Mouse (Mus musculus) large intestine, adult 2 months (tissue): ENCODE data around the gene Pafah1b2. TPM values are rescaled to one million over a fixed set of nuclear protein-coding genes. Genes with fewer than 3 reads are reported as not detected.

Experiments
- DNase-seq: peaks from one replicate; pipeline ENCODE4 v3.0.0-alpha.2; 2012; ENCODE audit warnings: low read depth, low spot score
- WGBS: fragments of 180-500 bp; shearing (Covaris S2); methylation state at CpG from one replicate; pipeline ENCODE4 v1.1.7; 2018; 5-methylcytosine and 5-hydroxymethylcytosine counted together
- polyA plus RNA-seq: library from polyadenylated mRNA; depleted of rRNA; stranded (reverse); fragments of >200 nt; gene quantifications from 2 replicates; pipeline ENCODE4 v1.2.3, GENCODE M21; 2012

The Pafah1b2 gene
- polyA plus RNA-seq, 1 experiment = 9.9 TPM

DNA sequence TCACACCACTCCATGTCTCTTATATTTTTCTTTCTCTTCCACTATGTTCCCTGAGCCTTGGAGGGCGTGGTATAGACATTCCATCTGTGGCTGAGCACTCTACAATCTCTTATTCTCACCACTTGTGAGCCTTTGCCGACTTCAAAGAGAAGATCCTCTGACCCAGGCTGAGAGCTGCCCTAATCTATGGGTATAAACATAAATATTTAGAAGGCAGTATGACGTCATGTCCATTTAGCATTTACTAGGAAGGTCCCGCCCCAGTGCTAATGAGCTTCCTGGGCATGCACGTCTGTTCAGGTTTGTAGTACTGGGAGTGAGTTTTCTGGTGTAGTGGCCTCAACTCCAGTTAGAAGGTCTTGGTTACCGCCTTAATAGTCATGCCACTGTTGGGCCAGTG lies 17.0 kb upstream of the Pafah1b2 start:
- DNase-seq = no peak
- WGBS = 60% methylated on average over 6 of the region's 6 CpGs

- WGBS = 40% methylated on average over 8 of the region's 8 CpGs
- DNase-seq = no peak
These were observed 15.5 kb upstream of the Pafah1b2 start for GRCm38 (mm10) chr9:46027994-46028393.

DNA sequence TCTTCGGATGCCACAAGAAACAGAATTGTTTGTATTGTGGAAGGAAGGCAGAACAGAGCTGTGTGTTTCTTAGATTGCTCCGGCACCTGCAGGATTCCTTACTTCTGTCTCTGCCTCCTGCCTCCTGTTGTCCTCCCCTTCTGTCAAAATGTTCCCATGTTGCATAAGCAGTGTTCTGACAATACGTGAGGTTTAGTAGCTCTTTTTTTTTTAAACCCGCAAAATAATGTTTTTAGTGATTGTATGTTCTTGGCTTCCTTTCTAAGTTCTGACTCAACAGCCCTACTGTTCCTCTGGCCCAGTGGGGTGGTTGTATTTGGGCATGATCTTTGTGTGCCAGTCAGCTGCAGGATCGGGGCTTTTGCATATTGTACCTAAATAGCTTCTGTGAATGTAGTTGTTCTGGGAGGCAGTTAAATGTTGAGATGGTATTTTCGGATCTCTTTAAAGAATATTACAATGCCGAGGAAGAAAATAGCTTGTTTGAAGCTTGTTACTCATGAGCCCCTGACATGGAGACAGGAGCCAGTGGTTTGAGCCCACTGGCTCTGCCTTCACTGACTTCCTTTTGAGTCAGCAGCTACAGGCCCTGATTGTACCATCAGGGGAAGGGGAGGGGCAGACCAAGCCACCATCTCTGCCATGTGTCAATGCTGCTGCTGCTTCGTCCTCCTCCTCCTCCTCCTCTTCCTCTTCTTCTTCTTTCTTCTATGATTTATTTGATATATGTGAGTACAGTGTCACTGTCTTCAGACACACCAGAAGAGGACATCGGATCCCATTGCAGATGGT lies 13.8 kb upstream of the Pafah1b2 start:
- 81% methylated on average over 9 of the region's 9 CpGs for WGBS
- DNase-seq = no peak

- DNase-seq = no peak
- WGBS = 92% methylated on average over 11 of the region's 11 CpGs
These were observed 11.1 kb upstream of the Pafah1b2 start for GRCm38 (mm10) chr9:46023591-46023990.

GRCm38 (mm10) chr9:46019975-46020374 lies 7.5 kb upstream of the Pafah1b2 start:
- 31% methylated on average over 6 of the region's 6 CpGs for WGBS

DNA sequence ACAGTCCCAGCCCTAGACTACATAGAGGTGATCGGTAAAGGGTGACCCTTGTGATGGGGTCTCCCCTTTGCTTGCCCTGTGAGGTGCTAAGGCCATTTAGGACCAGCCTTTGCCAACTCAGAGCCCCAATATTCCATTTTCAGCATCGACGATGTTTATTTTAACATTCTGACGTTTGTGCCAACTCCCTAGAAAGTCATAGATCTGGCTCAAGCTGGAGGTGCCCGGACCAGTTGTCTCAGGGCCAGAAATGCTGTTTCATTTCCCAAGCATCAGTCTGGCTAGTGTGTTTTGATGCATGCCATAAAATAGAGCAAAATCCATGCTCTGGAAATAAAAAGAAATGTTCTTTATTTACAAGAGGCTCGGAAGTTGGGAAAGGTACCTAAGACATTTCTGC lies 5.8 kb upstream of the Pafah1b2 start:
- WGBS = 37% methylated on average over 6 of the region's 6 CpGs
- no peak for DNase-seq

More at GRCm38 (mm10) chr9:46019975-46020374, 7.5 kb upstream of the Pafah1b2 start:
- DNase-seq = no peak

DNA sequence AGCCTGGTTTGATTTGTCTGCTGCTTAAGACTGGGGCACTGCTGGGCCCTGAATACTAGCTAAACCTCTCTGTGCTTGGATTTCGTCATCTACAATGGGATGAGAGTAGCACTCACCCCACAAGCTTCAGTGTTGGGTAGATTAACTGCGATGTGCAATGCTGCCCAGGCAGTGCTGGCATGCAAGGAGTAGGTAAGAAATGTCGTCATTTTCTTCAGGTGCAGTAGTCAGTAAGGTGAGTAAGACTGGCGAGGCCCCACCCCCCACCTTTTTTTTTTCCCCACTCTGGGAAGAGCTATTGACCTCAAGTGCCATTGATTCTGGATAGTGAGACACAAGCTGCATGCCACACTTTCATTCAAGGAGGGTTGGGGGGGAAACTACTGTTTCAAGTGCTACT lies 3.9 kb upstream of the Pafah1b2 start:
- DNase-seq = no peak
- 74% methylated on average over 4 of the region's 4 CpGs for WGBS

GRCm38 (mm10) chr9:46015831-46016230 lies 3.3 kb upstream of the Pafah1b2 start:
- 14% methylated on average over 9 of the region's 9 CpGs for WGBS
- no peak for DNase-seq

GRCm38 (mm10) chr9:46015081-46015551 lies 2.6 kb upstream of the Pafah1b2 start:
- DNase-seq = no peak
- 10% methylated on average over 8 of the region's 8 CpGs for WGBS

- 1% methylated on average over 10 of the region's 10 CpGs for WGBS
- DNase-seq = no peak
These were observed 1.8 kb upstream of the Pafah1b2 start for GRCm38 (mm10) chr9:46014251-46014681.

DNA sequence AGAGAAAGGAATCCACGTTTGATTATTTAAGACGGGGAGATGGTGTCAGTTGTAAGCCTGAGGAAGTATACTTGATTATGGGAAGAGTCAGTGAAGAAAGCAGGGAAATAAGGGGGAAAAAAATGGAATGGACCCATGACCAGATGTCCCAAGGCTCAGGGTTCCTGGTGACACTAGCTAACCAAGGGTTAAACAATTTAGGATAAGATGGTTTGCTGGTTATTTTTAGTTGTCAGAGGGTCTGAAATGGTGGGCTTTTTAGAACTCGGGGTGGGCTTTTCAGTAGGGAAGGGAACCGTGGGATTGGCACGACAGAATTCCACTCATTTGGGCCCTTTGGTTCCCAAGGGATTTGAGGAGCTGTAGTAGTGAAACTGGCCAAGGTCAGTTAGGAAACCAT lies 1.1 kb upstream of the Pafah1b2 start:
- no peak for DNase-seq
- under 1% methylated on average over 5 of the region's 5 CpGs for WGBS

DNA sequence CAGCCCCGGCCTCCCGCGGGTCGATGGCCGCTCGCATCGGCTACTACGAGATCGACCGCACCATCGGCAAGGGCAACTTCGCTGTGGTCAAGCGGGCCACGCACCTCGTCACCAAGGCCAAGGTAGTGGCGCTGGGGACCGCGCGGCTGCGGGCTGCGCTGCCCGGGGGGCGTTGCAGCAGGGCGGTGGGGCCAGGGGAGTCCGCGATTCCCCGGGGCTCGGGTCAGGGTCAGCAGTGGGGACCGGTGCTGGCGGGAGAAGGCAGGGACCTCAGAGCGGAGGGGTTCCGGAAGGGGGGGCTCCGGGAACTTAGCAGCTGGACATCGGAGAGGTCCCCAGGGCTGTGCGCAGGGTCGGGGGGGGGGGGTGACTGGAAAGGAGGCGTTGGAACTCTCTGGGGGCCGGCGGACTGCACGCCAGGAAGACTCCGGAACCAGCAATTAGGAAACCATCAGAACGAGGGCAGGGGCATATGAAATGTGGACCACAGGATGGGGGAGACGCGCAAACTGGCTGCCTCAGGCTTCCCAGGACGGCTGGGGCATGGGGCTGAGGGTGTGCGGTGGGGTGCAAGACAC lies 608 bp upstream of the Pafah1b2 start:
- DNase-seq = no peak
- WGBS = 2% methylated on average over 46 of the region's 46 CpGs

GRCm38 (mm10) chr9:46011094-46011970 lies 1.2 kb downstream of the Pafah1b2 start:
- WGBS = 23% methylated on average over 3 of the region's 3 CpGs
- DNase-seq = no peak

DNA sequence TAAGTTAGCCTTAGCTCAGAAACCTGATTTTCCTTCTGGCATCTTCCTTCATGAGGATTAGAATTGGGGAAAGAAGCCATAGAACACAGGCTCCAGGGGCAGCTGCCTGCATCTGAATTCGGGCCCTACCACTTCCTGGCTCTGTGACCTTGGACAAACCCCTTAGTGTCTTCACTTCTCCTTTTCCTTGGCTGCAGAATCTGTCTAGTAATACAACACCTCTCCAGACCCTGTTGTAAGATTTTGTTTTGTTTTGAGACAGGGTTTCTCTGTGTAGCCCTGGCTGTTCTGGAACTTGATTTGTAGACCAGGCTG lies 2.9 kb downstream of the Pafah1b2 start:
- no peak for DNase-seq
- WGBS = 55% methylated on average over 1 of the region's 1 CpGs

GRCm38 (mm10) chr9:46008931-46009668 lies 3.4 kb downstream of the Pafah1b2 start:
- 83% methylated on average over 6 of the region's 7 CpGs for WGBS
- DNase-seq = no peak

GRCm38 (mm10) chr9:46006224-46006623 lies 6.3 kb downstream of the Pafah1b2 start:
- 65% methylated on average over 5 of the region's 5 CpGs for WGBS
- DNase-seq = no peak

GRCm38 (mm10) chr9:46004529-46004928 lies 8.0 kb downstream of the Pafah1b2 start:
- 61% methylated on average over 3 of the region's 3 CpGs for WGBS
- no peak for DNase-seq

- WGBS = 10% methylated on average over 7 of the region's 7 CpGs
These were observed 8.8 kb downstream of the Pafah1b2 start for GRCm38 (mm10) chr9:46003729-46004128.

DNA sequence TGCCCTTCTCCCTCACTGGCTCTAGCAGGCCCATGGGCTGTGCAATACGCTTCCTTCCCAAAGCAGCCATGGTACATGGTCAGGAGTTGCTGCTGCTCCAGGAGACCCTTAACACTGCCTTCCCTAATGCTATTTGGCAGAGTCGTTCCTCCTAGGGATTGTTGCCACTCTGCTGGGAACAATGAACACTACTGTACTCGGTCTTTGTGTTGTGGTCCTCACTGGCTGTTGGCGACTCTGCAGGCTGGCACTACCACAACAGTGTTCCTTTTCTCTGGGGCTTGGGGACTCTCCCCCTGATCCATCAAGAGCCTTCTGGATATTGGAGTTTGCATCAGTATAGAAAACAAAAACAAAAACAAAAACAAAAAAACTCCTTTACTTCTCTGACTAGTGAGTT lies 13.5 kb downstream of the Pafah1b2 start:
- no peak for DNase-seq
- 79% methylated on average over 4 of the region's 4 CpGs for WGBS

More at GRCm38 (mm10) chr9:46003729-46004128, 8.8 kb downstream of the Pafah1b2 start:
- DNase-seq = no peak

DNA sequence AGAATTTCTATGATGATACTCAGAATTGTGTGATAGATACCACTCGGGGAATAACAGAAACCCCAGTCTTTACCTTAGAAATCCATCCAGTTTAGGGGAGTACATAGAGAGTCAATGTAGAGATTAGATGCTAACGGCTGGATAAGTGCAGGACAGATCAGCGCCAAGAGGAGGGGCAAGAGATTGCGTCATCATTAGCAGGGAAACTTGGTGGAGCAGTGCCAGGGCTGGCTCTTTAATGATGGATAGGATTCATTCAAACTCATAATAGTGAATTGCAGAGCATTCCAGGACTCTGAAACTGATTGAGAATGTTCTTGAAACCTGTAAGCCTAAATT lies 27.3 kb downstream of the Pafah1b2 start:
- DNase-seq = peak; percentile 11
- WGBS = 0% methylated on average over 4 of the region's 4 CpGs
